Mouse (Mus musculus) thymus, adult 2 months (tissue): Measurements from ENCODE around the gene Slc16a8.

Experiments
- CTCF ChIP-seq: fragments of 200-500 bp; IDR thresholded peaks from 2 replicates; pipeline ENCODE4 v1.5.1; 2012; ENCODE audit warnings: mild to moderate bottlenecking, control low read depth, low read length, moderate library complexity, borderline replicate concordance; ENCODE audit not compliant: control insufficient read depth, poor library complexity, insufficient read depth; ENCODE audit errors: extremely low read depth
- POLR2A ChIP-seq: fragments of 200-500 bp; IDR thresholded peaks from 2 replicates; pipeline ENCODE4 v1.6.1; 2012; ENCODE audit warnings: mild to moderate bottlenecking, low read length, control low read depth, moderate library complexity; ENCODE audit not compliant: control insufficient read depth, poor library complexity, insufficient read depth; ENCODE audit errors: extremely low read depth

DNA sequence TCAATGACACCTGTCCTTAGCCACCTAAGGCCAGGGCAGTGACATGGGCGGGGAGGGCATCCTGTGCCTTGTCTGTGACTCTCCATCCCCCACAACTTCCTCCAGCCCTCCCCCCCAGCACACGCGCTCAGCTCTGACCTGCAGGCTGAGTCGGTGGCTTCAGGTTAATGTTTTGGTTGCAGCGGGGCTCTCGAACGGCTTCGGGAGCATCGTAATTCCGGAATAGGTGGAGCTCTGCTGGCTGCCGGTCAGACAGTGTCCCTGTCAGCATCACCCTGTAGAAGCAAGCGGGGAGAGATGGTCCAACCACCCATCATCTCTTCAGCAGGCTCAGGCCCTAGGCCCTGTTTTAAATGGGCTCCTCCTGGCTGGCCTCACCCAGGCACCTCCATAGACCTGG, 34.9 kb upstream of the Slc16a8 start:
- TF ChIP-seq CTCF (no peak), POLR2A (no peak)
